Mouse (Mus musculus) neural tube, embryonic 15.5 days (tissue): ENCODE measurements around the gene Vwa8. TPM values are rescaled to one million over a fixed set of nuclear protein-coding genes. Genes with fewer than 3 reads are reported as not detected.

Source experiments
- ATAC-seq: fragments of 200-750 bp; cut with Nextera tagmentation; 2 replicates; pipeline ENCODE4 v1.8.0; 2017; ENCODE audit warnings: mild to moderate bottlenecking, moderate TSS enrichment, moderate library complexity; ENCODE audit not compliant: low FRiP score
- H3K27ac ChIP-seq: fragments of 300-500 bp; sonication (generic); replicated peaks from 2 replicates; pipeline ENCODE4 v1.5.1; 2015; ENCODE audit warnings: mild to moderate bottlenecking, inconsistent platforms
- H3K27me3 ChIP-seq: fragments of 300-500 bp; sonication (generic); replicated peaks from 2 replicates; pipeline ENCODE4 v1.6.1; 2015; ENCODE audit warnings: inconsistent platforms
- H3K36me3 ChIP-seq: fragments of 300-500 bp; sonication (generic); 2 replicates; pipeline ENCODE4 v1.6.1; 2015; ENCODE audit warnings: inconsistent platforms
- H3K4me1 ChIP-seq: fragments of 300-500 bp; sonication (generic); 2 replicates; pipeline ENCODE4 v1.6.1; 2015; ENCODE audit warnings: inconsistent platforms
- H3K4me2 ChIP-seq: fragments of 300-500 bp; sonication (generic); 2 replicates; pipeline ENCODE4 v1.6.1; 2015; ENCODE audit warnings: inconsistent platforms, mild to moderate bottlenecking, moderate library complexity
- H3K4me3 ChIP-seq: fragments of 300-500 bp; sonication (generic); replicated peaks from 2 replicates; pipeline ENCODE4 v1.5.1; 2015; ENCODE audit warnings: mild to moderate bottlenecking, inconsistent platforms
- H3K9ac ChIP-seq: fragments of 300-500 bp; sonication (generic); replicated peaks from 2 replicates; pipeline ENCODE4 v1.6.1; 2015; ENCODE audit warnings: mild to moderate bottlenecking, inconsistent platforms
- H3K9me3 ChIP-seq: fragments of 300-500 bp; sonication (generic); replicated peaks from 2 replicates; pipeline ENCODE4 v1.6.1; 2016; ENCODE audit warnings: inconsistent platforms
- WGBS: fragments of 180-500 bp; shearing (Covaris S2); methylation state at CpG from one replicate; pipeline ENCODE4 v1.1.7; 2015; ENCODE audit warnings: mixed read lengths; 5-methylcytosine and 5-hydroxymethylcytosine counted together
- polyA plus RNA-seq: library from polyadenylated mRNA; unstranded; fragments of >200 nt; fragmentation: Nextera tagmentation; extraction: Ambion mirVana; gene quantifications from 2 replicates; pipeline ENCODE4 v1.2.1, GENCODE M21; 2015

Vwa8 gene
- polyA plus RNA-seq, 1 experiment from 2014 or later: 7.5 TPM

DNA sequence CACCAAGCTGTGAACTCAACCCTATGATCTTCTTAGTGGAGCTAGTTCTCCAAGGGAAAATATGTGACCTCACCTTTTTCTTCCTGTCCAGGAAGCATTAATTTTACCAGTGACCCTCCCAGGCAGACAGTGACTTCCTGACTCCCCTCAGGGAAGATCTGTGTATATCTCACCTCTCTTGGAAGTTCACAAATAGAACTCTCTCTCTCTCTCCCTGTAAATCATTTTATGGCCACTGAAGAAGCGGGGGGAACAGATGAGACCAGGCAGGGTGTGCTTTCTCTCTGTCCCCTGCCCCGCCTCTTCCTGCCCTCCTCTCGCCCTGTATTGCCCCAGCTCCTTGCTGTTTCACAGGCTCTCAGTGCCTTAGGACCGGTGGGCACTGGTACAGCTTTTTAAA lies 315.5 kb downstream of the Vwa8 start:
- no peak for ATAC-seq
- no peak overlapping the region for H3K27ac ChIP-seq
- 72% methylated on average over 4 of the region's 4 CpGs for WGBS
- no peak overlapping the region for H3K4me2 ChIP-seq
- H3K27me3 ChIP-seq: no peaks in the 10 kb centered on the region
- no peak overlapping the region for H3K4me3 ChIP-seq
- 0 out of 2 replicates have a peak, but pooled peaks cover 4% of the 10 kb centered on the region for H3K36me3 ChIP-seq
- H3K9ac ChIP-seq: no peak overlapping the region
- no peaks in the 10 kb centered on the region for H3K9me3 ChIP-seq
- H3K4me1 ChIP-seq: no peaks in the 10 kb centered on the region

GRCm38 (mm10) chr14:79164925-79165324 lies 316.1 kb downstream of the Vwa8 start:
- ATAC-seq: no peak
- 91% methylated on average over 2 of the region's 2 CpGs for WGBS
- Histone ChIP-seq H3K4me2 (no peak overlapping the region), H3K4me3 (no peak overlapping the region), H3K9ac (no peak overlapping the region), H3K27ac (no peak overlapping the region), H3K36me3 (0 out of 2 replicates have a peak, but pooled peaks cover 4% of the 10 kb centered on the region), H3K9me3 (no peaks in the 10 kb centered on the region), H3K4me1 (no peaks in the 10 kb centered on the region), H3K27me3 (no peaks in the 10 kb centered on the region)

- H3K27ac ChIP-seq: no peak overlapping the region
- ATAC-seq: no peak
- 0 out of 2 replicates have a peak, but pooled peaks cover 4% of the 10 kb centered on the region for H3K4me1 ChIP-seq
- H3K9ac ChIP-seq: no peak overlapping the region
- no peaks in the 10 kb centered on the region for H3K27me3 ChIP-seq
- no peak overlapping the region for H3K4me3 ChIP-seq
- WGBS: 93% methylated on average over 4 of the region's 4 CpGs
- H3K4me2 ChIP-seq: no peak overlapping the region
- H3K9me3 ChIP-seq: no peaks in the 10 kb centered on the region
- peaks cover 8% of the 10 kb centered on the region; the same call in 1 of the 2 replicates for H3K36me3 ChIP-seq
These were observed 325.7 kb downstream of the Vwa8 start for GRCm38 (mm10) chr14:79174526-79174925.

DNA sequence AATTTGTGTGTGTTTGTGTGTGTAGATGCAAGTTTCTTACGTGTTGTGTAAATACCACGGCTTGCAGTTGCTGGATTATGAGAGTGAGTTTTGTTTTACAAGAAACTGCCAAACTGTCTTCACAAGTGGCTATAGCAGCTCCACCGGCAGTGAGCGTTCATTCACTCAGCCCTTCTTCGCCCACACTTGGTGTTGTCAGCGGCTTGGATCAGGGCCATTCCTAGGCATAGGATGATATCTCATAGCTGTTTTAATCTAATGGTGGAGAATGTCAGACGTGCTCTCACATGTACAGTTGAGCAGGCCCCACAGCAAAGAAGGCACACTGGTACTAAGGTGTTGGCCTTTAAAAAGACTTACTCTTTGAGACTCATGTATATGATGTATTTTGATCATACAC lies 328.9 kb downstream of the Vwa8 start:
- Histone ChIP-seq H3K4me1 (peaks cover 14% of the 10 kb centered on the region), H3K9me3 (no peaks in the 10 kb centered on the region), H3K9ac (no peak overlapping the region), H3K27me3 (no peaks in the 10 kb centered on the region), H3K4me3 (no peak overlapping the region), H3K27ac (no peak overlapping the region), H3K4me2 (no peak overlapping the region), H3K36me3 (peaks cover 8% of the 10 kb centered on the region; the same call in 1 of the 2 replicates)
- 88% methylated on average over 7 of the region's 7 CpGs for WGBS
- ATAC-seq: no peak

- Histone ChIP-seq H3K4me1 (peaks cover 14% of the 10 kb centered on the region), H3K36me3 (peaks cover 8% of the 10 kb centered on the region; the same call in 1 of the 2 replicates), H3K27ac (no peak overlapping the region), H3K4me2 (no peak overlapping the region), H3K4me3 (no peak overlapping the region), H3K9me3 (no peaks in the 10 kb centered on the region), H3K9ac (no peak overlapping the region), H3K27me3 (no peaks in the 10 kb centered on the region)
- ATAC-seq: no peak
- WGBS: 73% methylated on average over 9 of the region's 9 CpGs
These were observed 329.4 kb downstream of the Vwa8 start for GRCm38 (mm10) chr14:79178247-79178646.

GRCm38 (mm10) chr14:79180078-79180730 lies 331.4 kb downstream of the Vwa8 start:
- Histone ChIP-seq H3K36me3 (no peaks in the 10 kb centered on the region), H3K4me2 (no peak overlapping the region), H3K27ac (no peak overlapping the region), H3K27me3 (no peaks in the 10 kb centered on the region), H3K9ac (no peak overlapping the region), H3K4me3 (no peak overlapping the region), H3K4me1 (peaks cover 17% of the 10 kb centered on the region), H3K9me3 (no peaks in the 10 kb centered on the region)
- no peak for ATAC-seq
- 38% methylated on average over 12 of the region's 12 CpGs for WGBS

GRCm38 (mm10) chr14:79181748-79182147 lies 332.9 kb downstream of the Vwa8 start:
- no peaks in the 10 kb centered on the region for H3K9me3 ChIP-seq
- H3K36me3 ChIP-seq: no peaks in the 10 kb centered on the region
- H3K27me3 ChIP-seq: no peaks in the 10 kb centered on the region
- H3K27ac ChIP-seq: no peak overlapping the region
- WGBS: 94% methylated on average over 8 of the region's 8 CpGs
- H3K9ac ChIP-seq: no peak overlapping the region
- ATAC-seq: no peak
- peaks cover 19% of the 10 kb centered on the region for H3K4me1 ChIP-seq
- H3K4me2 ChIP-seq: no peak overlapping the region
- H3K4me3 ChIP-seq: no peak overlapping the region

DNA sequence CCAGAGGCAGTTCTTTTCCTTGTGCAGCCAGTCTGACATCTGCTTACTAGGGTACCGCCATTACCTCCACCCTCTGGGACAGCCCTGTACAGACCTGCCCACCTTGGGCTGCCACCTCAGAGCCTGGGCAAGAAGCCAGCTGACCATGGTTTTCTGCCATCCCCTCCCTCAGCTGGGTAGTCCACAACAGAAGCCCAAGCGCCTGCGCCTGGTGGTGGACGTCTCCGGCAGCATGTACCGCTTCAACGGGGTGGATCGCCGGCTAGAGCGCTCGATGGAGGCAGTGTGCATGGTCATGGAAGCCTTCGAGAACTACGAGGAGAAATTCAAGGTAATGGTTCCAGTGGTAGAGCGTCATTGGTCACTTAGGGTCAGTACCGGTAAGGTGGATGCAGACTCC lies 333.9 kb downstream of the Vwa8 start:
- Histone ChIP-seq H3K9me3 (no peaks in the 10 kb centered on the region), H3K4me2 (no peak overlapping the region), H3K4me3 (no peak overlapping the region), H3K36me3 (no peaks in the 10 kb centered on the region), H3K4me1 (peaks cover 19% of the 10 kb centered on the region), H3K27ac (no peak overlapping the region), H3K27me3 (no peaks in the 10 kb centered on the region), H3K9ac (no peak overlapping the region)
- ATAC-seq: no peak
- 96% methylated on average over 15 of the region's 15 CpGs for WGBS

DNA sequence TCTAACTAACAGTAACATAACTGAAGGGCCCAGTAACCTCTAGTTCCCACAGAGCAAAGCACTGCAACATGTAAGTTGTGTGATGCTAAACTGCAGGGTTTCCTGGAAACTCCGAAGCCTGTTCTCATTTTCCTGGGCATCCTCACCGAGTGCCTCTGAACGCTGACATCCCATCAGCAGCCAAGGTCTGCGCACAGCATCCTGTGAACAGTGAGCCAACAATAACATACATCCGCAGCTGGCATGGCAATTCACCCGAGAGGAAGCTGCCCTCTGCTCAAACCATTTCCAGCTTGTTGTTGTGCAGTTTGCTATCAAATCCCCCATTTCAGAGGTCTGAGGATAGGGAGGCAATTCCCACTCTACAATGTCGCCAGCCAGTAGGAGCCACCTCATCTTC lies 334.4 kb downstream of the Vwa8 start:
- no peaks in the 10 kb centered on the region for H3K36me3 ChIP-seq
- no peak overlapping the region for H3K4me3 ChIP-seq
- peaks cover 16% of the 10 kb centered on the region for H3K4me1 ChIP-seq
- no peak for ATAC-seq
- no peak overlapping the region for H3K4me2 ChIP-seq
- WGBS: 82% methylated on average over 7 of the region's 7 CpGs
- no peak overlapping the region for H3K9ac ChIP-seq
- no peak overlapping the region for H3K27ac ChIP-seq
- no peaks in the 10 kb centered on the region for H3K27me3 ChIP-seq
- H3K9me3 ChIP-seq: no peaks in the 10 kb centered on the region

- H3K9me3 ChIP-seq: no peaks in the 10 kb centered on the region
- ATAC-seq: no peak
- H3K9ac ChIP-seq: no peak overlapping the region
- no peak overlapping the region for H3K4me3 ChIP-seq
- no peaks in the 10 kb centered on the region for H3K27me3 ChIP-seq
- H3K27ac ChIP-seq: no peak overlapping the region
- H3K36me3 ChIP-seq: no peaks in the 10 kb centered on the region
- no peak overlapping the region for H3K4me2 ChIP-seq
- peaks cover 14% of the 10 kb centered on the region for H3K4me1 ChIP-seq
- WGBS: 82% methylated on average over 10 of the region's 10 CpGs
These were observed 335.2 kb downstream of the Vwa8 start for GRCm38 (mm10) chr14:79184071-79184470.

- no peak overlapping the region for H3K4me2 ChIP-seq
- WGBS: 62% methylated on average over 11 of the region's 11 CpGs
- H3K4me1 ChIP-seq: peaks cover 8% of the 10 kb centered on the region
- ATAC-seq: no peak; the same call in 1 of the 2 replicates
- H3K4me3 ChIP-seq: no peak overlapping the region
- no peaks in the 10 kb centered on the region for H3K36me3 ChIP-seq
- no peak overlapping the region for H3K27ac ChIP-seq
- no peak overlapping the region for H3K9ac ChIP-seq
- no peaks in the 10 kb centered on the region for H3K27me3 ChIP-seq
- no peaks in the 10 kb centered on the region for H3K9me3 ChIP-seq
These were observed 336.3 kb downstream of the Vwa8 start for GRCm38 (mm10) chr14:79185018-79185685.

GRCm38 (mm10) chr14:79186976-79187375 lies 338.1 kb downstream of the Vwa8 start:
- Histone ChIP-seq H3K4me3 (no peak overlapping the region), H3K9ac (no peak overlapping the region), H3K27ac (no peak overlapping the region), H3K27me3 (no peaks in the 10 kb centered on the region), H3K36me3 (no peaks in the 10 kb centered on the region), H3K9me3 (no peaks in the 10 kb centered on the region), H3K4me1 (peaks cover 5% of the 10 kb centered on the region; the same call in 1 of the 2 replicates), H3K4me2 (no peak overlapping the region)
- ATAC-seq: no peak
- WGBS: 91% methylated on average over 1 of the region's 1 CpGs
